Comparison of ENCODE assay signal across 13 mouse cellular contexts in the genomic region with DNA sequence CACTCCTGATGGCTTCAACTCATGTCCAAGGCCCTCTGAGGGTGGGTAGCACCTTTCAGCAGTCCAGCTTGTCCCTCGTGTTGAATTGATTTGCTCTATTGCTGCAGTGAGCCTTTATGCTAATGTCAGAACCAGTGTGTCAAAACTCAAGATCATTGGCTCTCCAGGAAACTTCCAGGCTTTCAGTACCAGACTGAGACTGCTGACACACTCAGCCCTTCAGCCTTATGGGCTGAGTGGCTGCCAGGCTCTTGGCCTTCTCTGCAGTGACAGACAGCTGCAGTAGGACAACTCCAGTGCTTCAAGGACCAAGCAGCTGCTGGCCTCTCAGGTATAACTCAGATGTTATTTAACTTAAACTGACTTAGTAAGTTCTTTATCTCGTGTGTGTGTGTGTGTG.
"Had no signal": no experiment of that assay in that cellular context is flagged by ENCODE, and none has a peak within 500 bp of the region (broad histone marks: within the 10 kb centered on the region; RNA-seq: fewer than 3 reads in every experiment).

No protein-coding gene starts in this region.

- DNase-seq: kidney, postnatal 10 days; kidney, postnatal 36 days; layer of hippocampus, postnatal 36 days; liver, embryonic 13.5 days; lung, adult 2 months; lung, postnatal 14 days; lung, postnatal 4 days; midbrain, embryonic 14.5 days; right cerebral cortex, postnatal 14 days; right cerebral cortex, postnatal 4 days; thymus, adult 2 months; thymus, postnatal 14 days; thymus, postnatal 4 days had no signal
